Mouse (Mus musculus): Measurements from ENCODE around the gene Cacng2. TPM values are rescaled to one million over a fixed set of nuclear protein-coding genes. Genes with fewer than 3 reads are reported as not detected.

Gene Cacng2
- polyA plus RNA-seq, 1 experiment from 2014 or later: 12.7 TPM

- Histone ChIP-seq H3K4me2 (ENCODE audit: low read length) (no peak overlapping the region), H3K27me3 (ENCODE audit: control insufficient read depth, insufficient read depth, low read length) (no peaks in the 10 kb centered on the region), H3K4me3 (replicated peaks; ENCODE audit: low read depth, low read length) (no peak overlapping the region), H3K4me1 (ENCODE audit: control insufficient read depth, insufficient read depth, low read length) (no peaks in the 10 kb centered on the region; the same call in 1 of the 2 replicates), H3K27ac (replicated peaks; ENCODE audit: low read depth, low read length) (no peak overlapping the region), H3K36me3 (ENCODE audit: control insufficient read depth, insufficient read depth, low read length) (peaks cover 76% of the 10 kb centered on the region), H3K9ac (replicated peaks; ENCODE audit: low read length) (no peak overlapping the region), H3K9me3 (ENCODE audit: control insufficient read depth, low read length) (no peaks in the 10 kb centered on the region)
- no peak for ATAC-seq (ENCODE audit: low FRiP score, low TSS enrichment)
- 90% methylated on average over 7 of the region's 7 CpGs for WGBS
- DNase-seq: no peak
Observed at GRCm38 (mm10) chr15:77949061-77949460, 170.8 kb downstream of the Cacng2 start.

- WGBS: 90% methylated on average over 4 of the region's 4 CpGs
- Histone ChIP-seq H3K4me3 (replicated peaks; ENCODE audit: low read depth, low read length) (no peak overlapping the region), H3K9ac (replicated peaks; ENCODE audit: low read length) (no peak overlapping the region), H3K9me3 (ENCODE audit: control insufficient read depth, low read length) (no peaks in the 10 kb centered on the region), H3K27me3 (ENCODE audit: control insufficient read depth, insufficient read depth, low read length) (no peaks in the 10 kb centered on the region), H3K4me2 (ENCODE audit: low read length) (no peak overlapping the region), H3K27ac (replicated peaks; ENCODE audit: low read depth, low read length) (no peak overlapping the region), H3K36me3 (ENCODE audit: control insufficient read depth, insufficient read depth, low read length) (peaks cover 79% of the 10 kb centered on the region), H3K4me1 (ENCODE audit: control insufficient read depth, insufficient read depth, low read length) (no peaks in the 10 kb centered on the region)
- no peak for ATAC-seq (ENCODE audit: low FRiP score, low TSS enrichment)
- DNase-seq: no peak
Observed at GRCm38 (mm10) chr15:77945711-77946110, 174.1 kb downstream of the Cacng2 start.

Other genes starting within 250 kb of the Cacng2 start
- 219 and 234 TPM in 2 replicates for gene Txn2, start 191.0 kb downstream of the Cacng2 start, polyA plus RNA-seq (2014; fragmentation: Nextera tagmentation; extraction: Ambion mirVana)
- 9.2 and 9.4 TPM in 2 replicates for gene Foxred2, start 163.3 kb downstream of the Cacng2 start, polyA plus RNA-seq (2014; fragmentation: Nextera tagmentation; extraction: Ambion mirVana)
- gene Eif3d, start 149.2 kb downstream of the Cacng2 start, polyA plus RNA-seq (2014; fragmentation: Nextera tagmentation; extraction: Ambion mirVana): 178 and 186 TPM in 2 replicates
- 102 and 110 TPM in 2 replicates for gene Ift27, start 54.1 kb upstream of the Cacng2 start, polyA plus RNA-seq (2014; fragmentation: Nextera tagmentation; extraction: Ambion mirVana)
- gene Pvalb, start 86.4 kb upstream of the Cacng2 start, polyA plus RNA-seq (2014; fragmentation: Nextera tagmentation; extraction: Ambion mirVana): 7.2 and 9.6 TPM in 2 replicates
- gene Ncf4, start 124.8 kb upstream of the Cacng2 start, polyA plus RNA-seq (2014; fragmentation: Nextera tagmentation; extraction: Ambion mirVana): 0.47 and 0.96 TPM in 2 replicates
- gene Csf2rb2, start 185.7 kb upstream of the Cacng2 start, polyA plus RNA-seq (2014; fragmentation: Nextera tagmentation; extraction: Ambion mirVana): 0.47 TPM in 1 of 2 replicates, not detected in the other
- gene Csf2rb, start 205.7 kb upstream of the Cacng2 start, polyA plus RNA-seq (2014; fragmentation: Nextera tagmentation; extraction: Ambion mirVana): 0.28 and 1.0 TPM in 2 replicates

Data from midbrain, embryonic 14.5 days (tissue).